Mouse (Mus musculus) kidney, embryonic 14.5 days (tissue): ENCODE measurements around the gene Lrrc8c. TPM values are rescaled to one million over a fixed set of nuclear protein-coding genes. Genes with fewer than 3 reads are reported as not detected.

Experiments
- ATAC-seq: fragments of 200-750 bp; cut with Nextera tagmentation; 2 replicates; pipeline ENCODE4 v1.8.0; 2017; ENCODE audit warnings: moderate number of reproducible peaks, mild to moderate bottlenecking, moderate TSS enrichment, moderate library complexity; ENCODE audit not compliant: low FRiP score, low TSS enrichment
- H3K27ac ChIP-seq: fragments of 300-500 bp; sonication (generic); 2 replicates; pipeline ENCODE4 v1.5.1; 2014; ENCODE audit warnings: low read depth, mild to moderate bottlenecking, low read length, moderate library complexity, mixed read lengths
- H3K27me3 ChIP-seq: fragments of 300-500 bp; sonication (generic); 2 replicates; pipeline ENCODE4 v1.6.1; 2014; ENCODE audit warnings: mild to moderate bottlenecking, low read length; ENCODE audit not compliant: control insufficient read depth, insufficient read depth
- H3K36me3 ChIP-seq: fragments of 300-500 bp; sonication (generic); 2 replicates; pipeline ENCODE4 v1.6.1; 2014; ENCODE audit warnings: low read length, mixed read lengths; ENCODE audit not compliant: control insufficient read depth, insufficient read depth
- H3K4me1 ChIP-seq: fragments of 300-500 bp; sonication (generic); 2 replicates; pipeline ENCODE4 v1.6.1; 2014; ENCODE audit warnings: low read length, mixed read lengths; ENCODE audit not compliant: control insufficient read depth, insufficient read depth
- H3K4me2 ChIP-seq: fragments of 300-500 bp; sonication (generic); replicated peaks from 2 replicates; pipeline ENCODE4 v1.6.1; 2014; ENCODE audit warnings: low read depth, mild to moderate bottlenecking, low read length
- H3K4me3 ChIP-seq: fragments of 300-500 bp; sonication (generic); 2 replicates; pipeline ENCODE4 v1.5.1; 2014; ENCODE audit warnings: mild to moderate bottlenecking, low read length
- H3K9ac ChIP-seq: fragments of 300-500 bp; sonication (generic); 2 replicates; pipeline ENCODE4 v1.6.1; 2014; ENCODE audit warnings: low read depth, mild to moderate bottlenecking, low read length, moderate library complexity
- H3K9me3 ChIP-seq: fragments of 300-500 bp; sonication (generic); 2 replicates; pipeline ENCODE4 v1.6.1; 2016; ENCODE audit warnings: low read length; ENCODE audit not compliant: control insufficient read depth
- WGBS: fragments of 180-500 bp; shearing (Covaris S2); extraction: QIAGEN DNeasy Blood & Tissue Kit; methylation state at CpG from one replicate; pipeline ENCODE4 v1.1.7; 2014; 5-methylcytosine and 5-hydroxymethylcytosine counted together
- polyA plus RNA-seq: library from polyadenylated mRNA; unstranded; fragments of >200 nt; fragmentation: Nextera tagmentation; extraction: Ambion mirVana; gene quantifications from 2 replicates; pipeline ENCODE4 v1.2.1, GENCODE M21; 2014

Gene Lrrc8c
- polyA plus RNA-seq, 1 experiment from 2014 or later, result 13.1 TPM

- Histone ChIP-seq H3K4me1 (peaks cover 3% of the 10 kb centered on the region; the same call in 1 of the 2 replicates), H3K27me3 (0 out of 2 replicates have a peak, but pooled peaks cover 3% of the 10 kb centered on the region), H3K27ac (no peak overlapping the region), H3K9me3 (no peaks in the 10 kb centered on the region), H3K4me3 (no peak overlapping the region), H3K9ac (no peak overlapping the region), H3K36me3 (no peaks in the 10 kb centered on the region), H3K4me2 (peak overlapping the region; percentile 26)
- WGBS, result 87% methylated on average over 8 of the region's 8 CpGs
- ATAC-seq, result no peak
Measured at GRCm38 (mm10) chr5:105650728-105651479, 131.7 kb downstream of the Lrrc8c start.

- Histone ChIP-seq H3K27ac (0 out of 2 replicates have a peak overlapping the region, but pooled peaks have one; percentile 47), H3K36me3 (no peaks in the 10 kb centered on the region), H3K4me2 (peak overlapping the region; percentile 26), H3K4me1 (peaks cover 3% of the 10 kb centered on the region; the same call in 1 of the 2 replicates), H3K27me3 (0 out of 2 replicates have a peak, but pooled peaks cover 3% of the 10 kb centered on the region), H3K9me3 (no peaks in the 10 kb centered on the region), H3K4me3 (no peak overlapping the region; the same call in 1 of the 2 replicates), H3K9ac (no peak overlapping the region)
- no peak for ATAC-seq
- 15% methylated on average over 11 of the region's 11 CpGs for WGBS
Measured at GRCm38 (mm10) chr5:105651561-105651991, 132.4 kb downstream of the Lrrc8c start.

DNA sequence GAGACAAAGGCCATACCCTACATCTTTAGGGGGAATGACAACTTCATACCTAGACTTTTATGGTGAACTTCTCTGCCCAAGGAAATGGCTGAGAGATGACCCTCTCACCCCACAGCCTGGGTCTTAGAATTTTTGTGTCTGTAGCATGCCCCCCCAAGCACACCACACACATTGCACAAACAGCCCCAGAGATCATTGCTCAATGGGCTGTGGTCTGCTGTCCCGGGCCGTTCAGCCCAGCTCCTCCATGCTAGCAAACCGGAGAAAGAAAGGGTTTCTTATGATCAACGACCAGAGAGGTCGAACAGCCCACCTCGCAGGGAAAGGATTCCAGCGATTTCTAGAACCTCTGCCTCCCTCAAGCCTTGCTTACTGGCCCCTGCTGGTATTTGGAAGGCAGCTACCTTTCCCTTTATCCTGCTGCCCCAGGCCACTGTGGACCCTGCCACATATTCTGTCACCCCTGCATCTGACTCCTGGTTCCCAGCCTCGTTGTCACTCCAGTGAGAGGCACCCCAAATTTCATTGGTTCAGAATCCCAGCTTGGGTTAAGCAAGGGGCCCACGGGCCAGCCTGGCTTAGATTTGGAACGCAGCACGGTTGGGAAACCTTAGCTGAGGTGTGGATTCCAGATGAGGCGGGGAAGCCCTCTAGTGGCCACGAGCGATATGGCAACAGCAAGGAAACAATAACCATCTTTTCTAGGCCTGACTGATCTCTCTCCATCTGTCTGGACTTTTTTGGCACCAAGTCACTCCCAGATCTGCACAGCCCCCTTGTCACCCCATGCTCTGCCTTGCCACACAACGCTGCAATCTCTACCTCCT lies 135.3 kb downstream of the Lrrc8c start:
- H3K36me3 ChIP-seq, result no peaks in the 10 kb centered on the region
- ATAC-seq, result peak; percentile 58
- H3K9me3 ChIP-seq, result no peaks in the 10 kb centered on the region
- H3K4me2 ChIP-seq, result no peak overlapping the region
- no peak overlapping the region for H3K27ac ChIP-seq
- H3K4me1 ChIP-seq, result peaks cover 3% of the 10 kb centered on the region; the same call in 1 of the 2 replicates
- WGBS, result 21% methylated on average over 15 of the region's 15 CpGs
- H3K27me3 ChIP-seq, result 0 out of 2 replicates have a peak, but pooled peaks cover 3% of the 10 kb centered on the region
- no peak overlapping the region for H3K9ac ChIP-seq
- no peak overlapping the region for H3K4me3 ChIP-seq

GRCm38 (mm10) chr5:105655100-105655734 lies 136.0 kb downstream of the Lrrc8c start:
- peaks cover 3% of the 10 kb centered on the region; the same call in 1 of the 2 replicates for H3K4me1 ChIP-seq
- no peak overlapping the region for H3K27ac ChIP-seq
- H3K9me3 ChIP-seq, result no peaks in the 10 kb centered on the region
- 74% methylated on average over 12 of the region's 12 CpGs for WGBS
- H3K4me2 ChIP-seq, result no peak overlapping the region
- H3K9ac ChIP-seq, result no peak overlapping the region
- H3K4me3 ChIP-seq, result no peak overlapping the region
- ATAC-seq, result 0 out of 2 replicates have a peak, but pooled peaks have one; percentile 14
- H3K36me3 ChIP-seq, result no peaks in the 10 kb centered on the region
- H3K27me3 ChIP-seq, result 0 out of 2 replicates have a peak, but pooled peaks cover 3% of the 10 kb centered on the region

DNA sequence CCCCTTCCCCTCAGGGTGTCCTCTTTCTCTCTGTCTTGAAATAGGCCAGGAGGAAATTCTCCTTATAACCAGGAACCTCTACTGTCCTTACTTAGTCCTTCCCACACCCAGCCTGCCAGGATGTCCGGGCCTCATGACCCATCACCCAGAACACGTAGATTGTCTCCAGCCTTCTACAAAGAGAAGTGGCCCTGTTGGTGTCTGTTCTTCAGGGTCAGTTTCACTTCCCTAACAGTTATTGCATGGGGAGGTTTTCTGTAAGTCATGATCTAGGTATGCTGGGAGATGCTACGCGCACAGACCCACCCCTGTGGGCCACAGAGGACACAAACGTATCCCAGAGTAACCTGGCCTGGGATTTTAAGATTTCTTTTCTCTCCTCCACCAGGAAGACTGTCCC lies 142.7 kb downstream of the Lrrc8c start:
- WGBS, result 91% methylated on average over 5 of the region's 5 CpGs
- no peaks in the 10 kb centered on the region for H3K4me1 ChIP-seq
- no peak overlapping the region for H3K4me3 ChIP-seq
- no peaks in the 10 kb centered on the region for H3K27me3 ChIP-seq
- H3K9me3 ChIP-seq, result no peaks in the 10 kb centered on the region
- no peak overlapping the region for H3K27ac ChIP-seq
- ATAC-seq, result no peak
- H3K9ac ChIP-seq, result no peak overlapping the region
- no peak overlapping the region for H3K4me2 ChIP-seq
- no peaks in the 10 kb centered on the region for H3K36me3 ChIP-seq

Other genes starting within 250 kb of the Lrrc8c start
- gene Gm43302, start 225.7 kb upstream of the Lrrc8c start, polyA plus RNA-seq, result not detected in 2 replicates
- gene Gbp6, start 225.7 kb upstream of the Lrrc8c start, polyA plus RNA-seq, result 0.26 and 0.27 TPM in 2 replicates
- gene Lrrc8b, start 103.6 kb upstream of the Lrrc8c start, polyA plus RNA-seq, result 8.0 and 12.1 TPM in 2 replicates
- gene Lrrc8d, start 180.6 kb downstream of the Lrrc8c start, polyA plus RNA-seq, result 22.7 and 42.1 TPM in 2 replicates